Mouse (Mus musculus): ENCODE measurements at regions not wholly inside any gene's neighbourhood (a gene's known extent, or its start where the extent isn't known, plus 50 kb on each side); places are given as distances from the start of the nearest gene placed in this dataset.
A peak's percentile ranks its signal among the peaks of the same experiment; 100 is the strongest.

- peak in 1 of 2 experiments; percentile 3 for DNase-seq (ENCODE audit: extremely low spot score in 1 of 2, low spot score in 1 of 2)
Measured at GRCm38 (mm10) chr6:14409772-14410171, 345.3 kb downstream of the Ppp1r3a start.

GRCm38 (mm10) chr6:14407754-14408153, 347.3 kb downstream of the Ppp1r3a start:
- no peak for DNase-seq (ENCODE audit: extremely low spot score in 1 of 2, low spot score in 1 of 2)

- DNase-seq (ENCODE audit: extremely low spot score in 1 of 2, low spot score in 1 of 2), result no peak
Measured at GRCm38 (mm10) chr6:14358280-14358679, 396.8 kb downstream of the Ppp1r3a start.

All from layer of hippocampus, postnatal 25 days (tissue).